12 mouse cellular contexts compared by ENCODE assay signal in genomic region chr4:138596391-138597130, GRCm38 (mm10). TPM values are rescaled to one million over a fixed set of nuclear protein-coding genes. Genes with fewer than 3 reads are reported as not detected.
DNase-seq lines count a peak whose midpoint lies in the region; ATAC-seq and TF ChIP-seq lines count a peak whose summit lies in the region.
"Had no signal": no experiment of that assay in that cellular context is flagged by ENCODE, and none has a peak within 500 bp of the region (broad histone marks: within the 10 kb centered on the region; RNA-seq: fewer than 3 reads in every experiment).

No protein-coding gene starts in this region.

- peak overlapping the region; percentile 45 for H3K27ac ChIP-seq in hindbrain, embryonic 16.5 days (ENCODE audit: low read depth, low read length)
- H3K27ac ChIP-seq in midbrain, embryonic 12.5 days (replicated peaks), result peak overlapping the region; percentile 81

- TF ChIP-seq CTCF in brain, embryonic 14.5 days (IDR thresholded peaks at IDR 0.05; ENCODE audit: borderline replicate concordance, extremely low read depth, insufficient read depth, insufficient read length), result no peak

- H3K4me1 ChIP-seq in hindbrain, embryonic 16.5 days (ENCODE audit: control insufficient read depth, insufficient read depth, low read depth, low read length), result peaks cover 18% of the 10 kb centered on the region
- H3K4me1 ChIP-seq in midbrain, embryonic 12.5 days, result peaks cover 29% of the 10 kb centered on the region

- H3K9me3 ChIP-seq in hindbrain, embryonic 16.5 days (ENCODE audit: control insufficient read depth, low read length), result no peaks in the 10 kb centered on the region
- H3K9me3 ChIP-seq in midbrain, embryonic 12.5 days, result no peaks in the 10 kb centered on the region

- WGBS in hindbrain, embryonic 16.5 days, result 25% methylated on average over 12 of the region's 12 CpGs
- WGBS in midbrain, embryonic 12.5 days, result 38% methylated on average over 12 of the region's 12 CpGs

- no peak overlapping the region for H3K9ac ChIP-seq in hindbrain, embryonic 16.5 days (ENCODE audit: low read depth, low read length)
- no peak overlapping the region for H3K9ac ChIP-seq in midbrain, embryonic 12.5 days (replicated peaks)

- H3K36me3 ChIP-seq in hindbrain, embryonic 16.5 days (ENCODE audit: control insufficient read depth, insufficient read depth, low read length), result no peaks in the 10 kb centered on the region
- H3K36me3 ChIP-seq in midbrain, embryonic 12.5 days, result no peaks in the 10 kb centered on the region

- ATAC-seq in hindbrain, embryonic 16.5 days, result peak; percentile 41
- ATAC-seq in midbrain, embryonic 12.5 days (ENCODE audit: low FRiP score, low read depth), result no peak
- no peak for ATAC-seq in activated CD4-positive, CD25-positive, alpha-beta regulatory T cell, adult 4 months

- no peaks in the 10 kb centered on the region for H3K27me3 ChIP-seq in hindbrain, embryonic 16.5 days (replicated peaks; ENCODE audit: control insufficient read depth, insufficient read depth, low read length)
- no peaks in the 10 kb centered on the region for H3K27me3 ChIP-seq in midbrain, embryonic 12.5 days

- no peak overlapping the region for H3K4me2 ChIP-seq in hindbrain, embryonic 16.5 days (ENCODE audit: low read length)
- H3K4me2 ChIP-seq in midbrain, embryonic 12.5 days (replicated peaks), result no peak overlapping the region

- TF ChIP-seq POLR2A in brain, embryonic 14.5 days (IDR thresholded peaks at IDR 0.05; ENCODE audit: borderline replicate concordance, extremely low read depth, insufficient read depth, insufficient read length, poor library complexity, severe bottlenecking), result no peak

- no peak overlapping the region for H3K4me3 ChIP-seq in hindbrain, embryonic 16.5 days (ENCODE audit: low read length)
- H3K4me3 ChIP-seq in midbrain, embryonic 12.5 days, result no peak overlapping the region

- peak; percentile 81 for DNase-seq in brain, embryonic 14.5 days (ENCODE audit: low read depth)
- DNase-seq in cerebellum, postnatal 25 days, result peak; percentile 44 to 55
- DNase-seq in heart, adult 8-10 months (ENCODE audit: low spot score), result no peak
- no peak for DNase-seq in gastrocnemius, adult 18-20 months (ENCODE audit: low spot score)
- DNase-seq: heart, adult 18-20 months; right cerebral cortex, adult 18-20 months; thymus, postnatal 4 days had no signal

RNA-seq across cellular contexts. Expression of gene Vwa5b1, which starts 39.1 kb away (rescaled TPM):
- polyA plus RNA-seq in brain, embryonic 14.5 days (2012; rRNA removed), result 0.69 and 2.0 TPM in 2 replicates
- polyA plus RNA-seq in hindbrain, embryonic 16.5 days (2015; fragmentation: Nextera tagmentation; extraction: Ambion mirVana), result 2.8 TPM in 2 replicates
- polyA plus RNA-seq in midbrain, embryonic 12.5 days (2016; fragmentation: Nextera tagmentation; extraction: Ambion mirVana), result 0.14 and 0.37 TPM in 2 replicates
- not detected for total RNA-seq in heart, adult 8-10 months (2022)
- not detected for total RNA-seq in gastrocnemius, adult 18-20 months (2021)
- polyA plus RNA-seq in activated CD4-positive, CD25-positive, alpha-beta regulatory T cell, adult 4 months (2017; shearing (Covaris generic)), result not detected
- total RNA-seq: common myeloid progenitor, adult 5-6 weeks; heart, adult 18-20 months had no signal
- polyA plus RNA-seq: liver, embryonic 16.5 days had no signal

Comparison
In these comparisons a context has a peak if more than half of its experiments do, and no peak if none do; other contexts are left out.
1. DNase-seq: peak in brain, embryonic 14.5 days (single experiment) and cerebellum, postnatal 25 days (2 of 2); none in heart, adult 8-10 months (single experiment) and gastrocnemius, adult 18-20 months (single experiment).